Mouse (Mus musculus): ENCODE data around the gene Rlim. TPM values are rescaled to one million over a fixed set of nuclear protein-coding genes. Genes with fewer than 3 reads are reported as not detected.

Rlim gene
- polyA plus RNA-seq (2015; fragmentation: Nextera tagmentation; extraction: Ambion mirVana): 10.8 and 11.8 TPM in 2 replicates

- peak within 1 kb of the TSS; percentile 86 for H3K9ac ChIP-seq (ENCODE audit: low read depth, low read length)
- peak within 1 kb of the TSS; percentile 93 for H3K27ac ChIP-seq (ENCODE audit: low read length)
- peak within 1 kb of the TSS; percentile 82 for H3K4me3 ChIP-seq (ENCODE audit: low read depth, low read length)
- no peaks in the 10 kb centered on the region; the same call in 1 of the 2 replicates for H3K4me1 ChIP-seq (ENCODE audit: control insufficient read depth, low read depth, low read length)
- H3K27me3 ChIP-seq (ENCODE audit: control insufficient read depth, insufficient read depth, low read depth, low read length): peaks cover 2% of the 10 kb centered on the region; the same call in 1 of the 2 replicates
- ATAC-seq (ENCODE audit: low read depth): peak; percentile 99
- H3K36me3 ChIP-seq (ENCODE audit: control insufficient read depth, insufficient read depth): no peaks in the 10 kb centered on the region; the same call in 1 of the 2 replicates
- WGBS (ENCODE audit: insufficient replicate concordance): 16% methylated on average over 27 of the region's 27 CpGs
- H3K4me2 ChIP-seq (ENCODE audit: low read depth, low read length): peak within 1 kb of the TSS; percentile 56
- H3K9me3 ChIP-seq (replicated peaks; ENCODE audit: control insufficient read depth, low read length): no peaks in the 10 kb centered on the region
Observed at GRCm38 (mm10) chrX:103981169-103981689, at the start of gene Rlim. Rlim (minus strand) TSS chrX:103981284.

DNA sequence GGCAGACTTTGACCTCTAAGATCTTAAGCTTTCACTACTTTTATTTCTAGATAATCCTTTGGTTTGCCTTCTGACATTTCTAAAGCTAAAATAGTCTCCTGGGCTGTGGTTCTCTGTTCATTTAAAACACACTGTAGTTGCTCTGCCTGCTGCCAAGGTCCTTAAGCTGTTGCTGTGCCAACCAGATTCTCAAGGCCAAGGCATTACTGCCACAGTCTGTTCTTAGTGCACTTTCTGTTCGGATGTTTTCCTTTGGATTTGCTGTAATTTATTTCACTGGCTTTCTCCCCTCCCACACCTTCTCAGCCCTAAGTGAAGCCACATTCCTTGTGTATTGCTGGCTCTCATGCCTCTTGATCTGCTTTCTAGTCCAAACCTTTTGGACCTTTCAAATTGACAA, 36.1 kb upstream of the Rlim start:
- H3K4me1 ChIP-seq (ENCODE audit: control insufficient read depth, low read depth, low read length): no peaks in the 10 kb centered on the region
- no peak overlapping the region for H3K4me2 ChIP-seq (ENCODE audit: low read depth, low read length)
- H3K4me3 ChIP-seq (ENCODE audit: low read depth, low read length): no peak overlapping the region
- no peaks in the 10 kb centered on the region for H3K9me3 ChIP-seq (replicated peaks; ENCODE audit: control insufficient read depth, low read length)
- no peak for ATAC-seq (ENCODE audit: low read depth)
- no peaks in the 10 kb centered on the region for H3K36me3 ChIP-seq (ENCODE audit: control insufficient read depth, insufficient read depth)
- WGBS (ENCODE audit: insufficient replicate concordance): 58% methylated on average over 1 of the region's 1 CpGs
- H3K9ac ChIP-seq (ENCODE audit: low read depth, low read length): no peak overlapping the region
- no peaks in the 10 kb centered on the region for H3K27me3 ChIP-seq (ENCODE audit: control insufficient read depth, insufficient read depth, low read depth, low read length)
- H3K27ac ChIP-seq (ENCODE audit: low read length): no peak overlapping the region

GRCm38 (mm10) chrX:104015048-104015447, 34.0 kb upstream of the Rlim start:
- no peak overlapping the region for H3K4me2 ChIP-seq (ENCODE audit: low read depth, low read length)
- no peaks in the 10 kb centered on the region for H3K9me3 ChIP-seq (replicated peaks; ENCODE audit: control insufficient read depth, low read length)
- no peak overlapping the region for H3K4me3 ChIP-seq (ENCODE audit: low read depth, low read length)
- H3K4me1 ChIP-seq (ENCODE audit: control insufficient read depth, low read depth, low read length): no peaks in the 10 kb centered on the region
- H3K27ac ChIP-seq (ENCODE audit: low read length): no peak overlapping the region
- H3K27me3 ChIP-seq (ENCODE audit: control insufficient read depth, insufficient read depth, low read depth, low read length): no peaks in the 10 kb centered on the region
- H3K9ac ChIP-seq (ENCODE audit: low read depth, low read length): no peak overlapping the region
- 57% methylated on average over 4 of the region's 4 CpGs for WGBS (ENCODE audit: insufficient replicate concordance)
- H3K36me3 ChIP-seq (ENCODE audit: control insufficient read depth, insufficient read depth): no peaks in the 10 kb centered on the region
- no peak for ATAC-seq (ENCODE audit: low read depth)

GRCm38 (mm10) chrX:104013318-104013811, 32.3 kb upstream of the Rlim start:
- no peak overlapping the region for H3K4me2 ChIP-seq (ENCODE audit: low read depth, low read length)
- ATAC-seq (ENCODE audit: low read depth): 0 out of 2 replicates have a peak, but pooled peaks have one; percentile 7
- no peak overlapping the region for H3K27ac ChIP-seq (ENCODE audit: low read length)
- no peaks in the 10 kb centered on the region for H3K27me3 ChIP-seq (ENCODE audit: control insufficient read depth, insufficient read depth, low read depth, low read length)
- no peak overlapping the region for H3K4me3 ChIP-seq (ENCODE audit: low read depth, low read length)
- no peak overlapping the region for H3K9ac ChIP-seq (ENCODE audit: low read depth, low read length)
- H3K9me3 ChIP-seq (replicated peaks; ENCODE audit: control insufficient read depth, low read length): no peaks in the 10 kb centered on the region
- no peaks in the 10 kb centered on the region for H3K36me3 ChIP-seq (ENCODE audit: control insufficient read depth, insufficient read depth)
- 31% methylated on average over 4 of the region's 4 CpGs for WGBS (ENCODE audit: insufficient replicate concordance)
- H3K4me1 ChIP-seq (ENCODE audit: control insufficient read depth, low read depth, low read length): no peaks in the 10 kb centered on the region

GRCm38 (mm10) chrX:103994741-103995140, 13.7 kb upstream of the Rlim start:
- Histone ChIP-seq H3K4me2 (ENCODE audit: low read depth, low read length) (no peak overlapping the region), H3K9me3 (replicated peaks; ENCODE audit: control insufficient read depth, low read length) (no peaks in the 10 kb centered on the region), H3K27me3 (ENCODE audit: control insufficient read depth, insufficient read depth, low read depth, low read length) (no peaks in the 10 kb centered on the region; the same call in 1 of the 2 replicates), H3K4me3 (ENCODE audit: low read depth, low read length) (no peak overlapping the region), H3K27ac (ENCODE audit: low read length) (0 out of 2 replicates have a peak overlapping the region, but pooled peaks have one; percentile 12), H3K36me3 (ENCODE audit: control insufficient read depth, insufficient read depth) (no peaks in the 10 kb centered on the region), H3K9ac (ENCODE audit: low read depth, low read length) (no peak overlapping the region), H3K4me1 (ENCODE audit: control insufficient read depth, low read depth, low read length) (no peaks in the 10 kb centered on the region)
- 51% methylated on average over 3 of the region's 3 CpGs for WGBS (ENCODE audit: insufficient replicate concordance)
- ATAC-seq (ENCODE audit: low read depth): peak; percentile 78

GRCm38 (mm10) chrX:103993864-103994263, 12.8 kb upstream of the Rlim start:
- Histone ChIP-seq H3K9me3 (replicated peaks; ENCODE audit: control insufficient read depth, low read length) (no peaks in the 10 kb centered on the region), H3K4me2 (ENCODE audit: low read depth, low read length) (no peak overlapping the region), H3K27me3 (ENCODE audit: control insufficient read depth, insufficient read depth, low read depth, low read length) (no peaks in the 10 kb centered on the region; the same call in 1 of the 2 replicates), H3K4me1 (ENCODE audit: control insufficient read depth, low read depth, low read length) (no peaks in the 10 kb centered on the region), H3K4me3 (ENCODE audit: low read depth, low read length) (no peak overlapping the region), H3K27ac (ENCODE audit: low read length) (no peak overlapping the region), H3K9ac (ENCODE audit: low read depth, low read length) (no peak overlapping the region), H3K36me3 (ENCODE audit: control insufficient read depth, insufficient read depth) (no peaks in the 10 kb centered on the region)
- 58% methylated on average over 6 of the region's 6 CpGs for WGBS (ENCODE audit: insufficient replicate concordance)
- ATAC-seq (ENCODE audit: low read depth): peak; percentile 55

DNA sequence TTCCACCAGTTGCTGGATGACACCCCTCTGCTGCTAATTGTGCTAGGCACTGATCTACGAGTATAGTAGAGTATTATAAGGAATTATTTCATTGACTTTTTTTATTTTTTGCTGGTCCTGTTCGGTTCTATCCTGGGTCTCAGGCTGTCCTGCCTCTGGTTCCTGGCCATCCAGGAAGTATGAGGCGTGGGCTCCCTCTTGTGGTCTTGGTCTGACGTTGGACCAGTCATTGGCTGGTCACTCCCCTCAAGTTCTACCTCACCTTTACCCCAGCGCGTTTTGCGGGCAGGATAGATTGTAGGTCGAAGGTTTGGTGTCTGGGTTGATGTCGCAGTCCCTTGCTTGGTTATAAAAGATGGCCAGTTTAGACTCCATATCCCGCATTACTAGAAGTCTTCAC, 10.6 kb upstream of the Rlim start:
- H3K9ac ChIP-seq (ENCODE audit: low read depth, low read length): no peak overlapping the region
- no peaks in the 10 kb centered on the region for H3K4me1 ChIP-seq (ENCODE audit: control insufficient read depth, low read depth, low read length)

GRCm38 (mm10) chrX:103990392-103990791, 9.3 kb upstream of the Rlim start:
- Histone ChIP-seq H3K4me2 (ENCODE audit: low read depth, low read length) (no peak overlapping the region), H3K9me3 (replicated peaks; ENCODE audit: control insufficient read depth, low read length) (no peaks in the 10 kb centered on the region), H3K9ac (ENCODE audit: low read depth, low read length) (no peak overlapping the region), H3K36me3 (ENCODE audit: control insufficient read depth, insufficient read depth) (no peaks in the 10 kb centered on the region), H3K27me3 (ENCODE audit: control insufficient read depth, insufficient read depth, low read depth, low read length) (peaks cover 2% of the 10 kb centered on the region; the same call in 1 of the 2 replicates), H3K4me1 (ENCODE audit: control insufficient read depth, low read depth, low read length) (no peaks in the 10 kb centered on the region), H3K4me3 (ENCODE audit: low read depth, low read length) (no peak overlapping the region), H3K27ac (ENCODE audit: low read length) (no peak overlapping the region)
- 36% methylated on average over 2 of the region's 2 CpGs for WGBS (ENCODE audit: insufficient replicate concordance)
- ATAC-seq (ENCODE audit: low read depth): no peak

More for the DNA sequence above, 10.6 kb upstream of the Rlim start:
- no peak for ATAC-seq (ENCODE audit: low read depth)
- WGBS (ENCODE audit: insufficient replicate concordance): 28% methylated on average over 10 of the region's 10 CpGs
- no peak overlapping the region for H3K4me2 ChIP-seq (ENCODE audit: low read depth, low read length)
- H3K4me3 ChIP-seq (ENCODE audit: low read depth, low read length): no peak overlapping the region
- no peaks in the 10 kb centered on the region for H3K9me3 ChIP-seq (replicated peaks; ENCODE audit: control insufficient read depth, low read length)
- H3K36me3 ChIP-seq (ENCODE audit: control insufficient read depth, insufficient read depth): no peaks in the 10 kb centered on the region
- no peaks in the 10 kb centered on the region; the same call in 1 of the 2 replicates for H3K27me3 ChIP-seq (ENCODE audit: control insufficient read depth, insufficient read depth, low read depth, low read length)
- no peak overlapping the region for H3K27ac ChIP-seq (ENCODE audit: low read length)

GRCm38 (mm10) chrX:103987215-103987964, 6.3 kb upstream of the Rlim start:
- no peak overlapping the region for H3K4me3 ChIP-seq (ENCODE audit: low read depth, low read length)
- H3K9ac ChIP-seq (ENCODE audit: low read depth, low read length): no peak overlapping the region
- no peaks in the 10 kb centered on the region for H3K36me3 ChIP-seq (ENCODE audit: control insufficient read depth, insufficient read depth)
- H3K4me2 ChIP-seq (ENCODE audit: low read depth, low read length): no peak overlapping the region
- no peaks in the 10 kb centered on the region for H3K4me1 ChIP-seq (ENCODE audit: control insufficient read depth, low read depth, low read length)
- no peak for ATAC-seq (ENCODE audit: low read depth)
- no peaks in the 10 kb centered on the region for H3K9me3 ChIP-seq (replicated peaks; ENCODE audit: control insufficient read depth, low read length)
- WGBS (ENCODE audit: insufficient replicate concordance): 49% methylated on average over 12 of the region's 12 CpGs
- H3K27me3 ChIP-seq (ENCODE audit: control insufficient read depth, insufficient read depth, low read depth, low read length): peaks cover 2% of the 10 kb centered on the region; the same call in 1 of the 2 replicates
- H3K27ac ChIP-seq (ENCODE audit: low read length): no peak overlapping the region

All from liver, embryonic 16.5 days (tissue).